Mouse (Mus musculus) kidney, embryonic 15.5 days (tissue): ENCODE data around the gene Txlnb. TPM values are rescaled to one million over a fixed set of nuclear protein-coding genes. Genes with fewer than 3 reads are reported as not detected.

Source experiments
- ATAC-seq: fragments of 200-750 bp; cut with Nextera tagmentation; replicated peaks from 2 replicates; pipeline ENCODE4 v1.8.0; 2017; ENCODE audit warnings: moderate TSS enrichment; ENCODE audit not compliant: low FRiP score
- H3K27ac ChIP-seq: fragments of 300-500 bp; sonication (generic); 2 replicates; pipeline ENCODE4 v1.5.1; 2015; ENCODE audit warnings: mild to moderate bottlenecking, inconsistent platforms
- H3K27me3 ChIP-seq: fragments of 300-500 bp; sonication (generic); 2 replicates; pipeline ENCODE4 v1.6.1; 2015; ENCODE audit warnings: inconsistent platforms
- H3K36me3 ChIP-seq: fragments of 300-500 bp; sonication (generic); 2 replicates; pipeline ENCODE4 v1.6.1; 2015; ENCODE audit warnings: inconsistent platforms
- H3K4me1 ChIP-seq: fragments of 300-500 bp; sonication (generic); 2 replicates; pipeline ENCODE4 v1.6.1; 2015; ENCODE audit warnings: inconsistent platforms
- H3K4me2 ChIP-seq: fragments of 300-500 bp; sonication (generic); 2 replicates; pipeline ENCODE4 v1.6.1; 2015; ENCODE audit warnings: moderate library complexity, mild to moderate bottlenecking, inconsistent platforms
- H3K4me3 ChIP-seq: fragments of 300-500 bp; sonication (generic); replicated peaks from 2 replicates; pipeline ENCODE4 v1.5.1; 2015; ENCODE audit warnings: mild to moderate bottlenecking, inconsistent platforms
- H3K9ac ChIP-seq: fragments of 300-500 bp; sonication (generic); 2 replicates; pipeline ENCODE4 v1.6.1; 2015; ENCODE audit warnings: mild to moderate bottlenecking, inconsistent platforms
- H3K9me3 ChIP-seq: fragments of 300-500 bp; sonication (generic); replicated peaks from 2 replicates; pipeline ENCODE4 v1.6.1; 2016; ENCODE audit warnings: inconsistent platforms
- WGBS: fragments of 180-500 bp; shearing (Covaris S2); methylation state at CpG from one replicate; pipeline ENCODE4 v1.1.7; 2015; ENCODE audit warnings: mixed read lengths; 5-methylcytosine and 5-hydroxymethylcytosine counted together
- polyA plus RNA-seq: library from polyadenylated mRNA; unstranded; fragments of >200 nt; fragmentation: Nextera tagmentation; extraction: Ambion mirVana; gene quantifications from 2 replicates; pipeline ENCODE4 v1.2.1, GENCODE M21; 2015

The Txlnb gene
- polyA plus RNA-seq, 1 experiment from 2014 or later: 1.3 TPM

- H3K4me3 ChIP-seq: no peak overlapping the region
- no peak overlapping the region for H3K4me2 ChIP-seq
- no peaks in the 10 kb centered on the region for H3K36me3 ChIP-seq
- no peak overlapping the region for H3K27ac ChIP-seq
- H3K9ac ChIP-seq: no peak overlapping the region
- H3K4me1 ChIP-seq: no peaks in the 10 kb centered on the region
- 61% methylated on average over 3 of the region's 3 CpGs for WGBS
- no peaks in the 10 kb centered on the region for H3K27me3 ChIP-seq
- no peak for ATAC-seq
- no peaks in the 10 kb centered on the region for H3K9me3 ChIP-seq
Observed at GRCm38 (mm10) chr10:17831041-17831440, 35.0 kb downstream of the Txlnb start.

DNA sequence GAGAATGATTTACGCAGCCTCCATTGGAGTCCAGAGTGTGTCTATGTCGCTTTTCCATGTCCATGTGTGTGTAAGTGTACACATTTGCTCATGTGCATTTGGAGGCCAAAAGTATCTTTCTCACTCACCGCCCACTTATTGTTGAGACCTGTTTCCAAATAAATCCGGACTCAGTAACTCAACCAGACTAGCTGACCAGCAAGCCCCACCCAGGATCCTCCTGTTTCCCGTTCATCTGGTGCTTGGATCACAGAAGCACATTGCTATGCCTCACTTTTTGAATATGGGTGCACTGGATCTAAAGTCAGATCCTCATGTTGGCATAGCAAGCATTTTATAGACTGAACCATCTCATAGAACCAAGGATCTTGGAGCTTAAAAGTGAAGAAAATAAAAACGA is 39.0 kb downstream of the Txlnb start:
- no peak overlapping the region for H3K4me2 ChIP-seq
- no peaks in the 10 kb centered on the region for H3K36me3 ChIP-seq
- 83% methylated on average over 6 of the region's 6 CpGs for WGBS
- no peak overlapping the region for H3K27ac ChIP-seq
- ATAC-seq: no peak
- H3K4me3 ChIP-seq: no peak overlapping the region
- no peaks in the 10 kb centered on the region for H3K9me3 ChIP-seq
- H3K4me1 ChIP-seq: no peaks in the 10 kb centered on the region
- no peak overlapping the region for H3K9ac ChIP-seq
- no peaks in the 10 kb centered on the region for H3K27me3 ChIP-seq

- H3K27ac ChIP-seq: no peak overlapping the region
- H3K4me1 ChIP-seq: no peaks in the 10 kb centered on the region
- H3K36me3 ChIP-seq: no peaks in the 10 kb centered on the region
- H3K9me3 ChIP-seq: no peaks in the 10 kb centered on the region
- H3K4me3 ChIP-seq: no peak overlapping the region
- 88% methylated on average over 1 of the region's 1 CpGs for WGBS
- ATAC-seq: no peak
- H3K27me3 ChIP-seq: no peaks in the 10 kb centered on the region
- H3K4me2 ChIP-seq: no peak overlapping the region
- no peak overlapping the region for H3K9ac ChIP-seq
Observed at GRCm38 (mm10) chr10:17836275-17836674, 40.2 kb downstream of the Txlnb start.

DNA sequence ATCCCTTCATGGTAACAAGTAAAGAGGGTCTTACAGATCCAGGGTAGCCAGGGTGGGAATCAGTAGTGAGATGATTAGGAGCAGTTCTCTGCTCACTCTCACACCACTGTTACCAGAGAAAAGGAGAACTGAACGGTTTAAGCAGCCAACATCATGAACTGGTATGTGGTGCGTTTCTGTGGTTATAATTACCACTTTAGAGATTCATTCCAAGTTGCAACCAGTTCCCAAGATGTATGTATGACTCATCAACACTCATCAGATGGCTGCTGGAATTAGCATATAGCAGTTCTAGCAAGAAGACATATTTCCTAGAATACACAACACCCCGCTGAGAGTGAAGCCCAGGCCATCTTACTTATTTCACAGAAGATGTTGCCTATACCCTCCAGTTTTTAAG is 46.0 kb downstream of the Txlnb start:
- no peaks in the 10 kb centered on the region for H3K27me3 ChIP-seq
- H3K9me3 ChIP-seq: no peaks in the 10 kb centered on the region
- H3K9ac ChIP-seq: no peak overlapping the region
- H3K4me1 ChIP-seq: no peaks in the 10 kb centered on the region
- no peaks in the 10 kb centered on the region for H3K36me3 ChIP-seq
- no peak overlapping the region for H3K4me3 ChIP-seq
- ATAC-seq: no peak
- no peak overlapping the region for H3K4me2 ChIP-seq
- 89% methylated on average over 3 of the region's 3 CpGs for WGBS
- H3K27ac ChIP-seq: no peak overlapping the region

DNA sequence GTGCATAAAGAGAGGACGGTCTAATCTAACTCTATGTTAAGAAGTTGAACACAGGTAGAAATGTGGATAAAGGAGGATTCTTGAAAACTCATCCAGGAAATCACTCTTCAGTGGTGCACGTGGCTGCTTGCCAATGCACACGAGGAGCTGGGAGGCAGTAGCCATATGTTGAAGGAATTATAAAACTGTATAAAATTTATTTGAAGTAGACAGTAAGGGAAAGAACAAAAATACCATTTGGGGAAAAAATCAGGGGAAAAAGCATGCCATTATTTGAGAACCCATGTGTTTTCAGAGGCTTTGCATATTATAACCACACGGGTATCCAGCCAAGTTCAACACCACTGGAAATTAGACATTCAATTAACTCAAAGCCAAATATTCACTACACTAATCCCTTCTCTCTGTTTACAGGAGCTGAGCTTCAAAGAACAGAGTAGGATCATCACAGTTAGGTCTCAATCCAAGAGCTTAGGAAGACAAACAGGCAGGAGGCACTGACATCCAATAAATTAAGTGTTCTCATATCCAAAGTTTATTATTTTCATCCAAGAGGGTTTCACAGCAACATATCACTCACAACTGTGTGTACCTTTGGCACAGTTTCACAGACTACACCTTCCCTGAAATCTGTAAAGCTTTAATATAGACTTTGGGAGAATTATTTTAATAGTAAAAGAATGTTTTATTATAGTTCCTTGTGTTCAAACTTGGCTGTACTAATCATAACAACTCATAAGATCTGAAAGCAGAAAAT is 48.9 kb downstream of the Txlnb start:
- no peaks in the 10 kb centered on the region for H3K4me1 ChIP-seq
- H3K27ac ChIP-seq: no peak overlapping the region
- no peak for ATAC-seq
- H3K9ac ChIP-seq: no peak overlapping the region
- H3K9me3 ChIP-seq: no peaks in the 10 kb centered on the region
- WGBS: 57% methylated on average over 4 of the region's 4 CpGs
- H3K4me3 ChIP-seq: no peak overlapping the region
- H3K4me2 ChIP-seq: no peak overlapping the region
- H3K27me3 ChIP-seq: no peaks in the 10 kb centered on the region
- no peaks in the 10 kb centered on the region for H3K36me3 ChIP-seq

GRCm38 (mm10) chr10:17857647-17858261 is 61.7 kb downstream of the Txlnb start:
- 88% methylated on average over 9 of the region's 9 CpGs for WGBS
- H3K36me3 ChIP-seq: no peaks in the 10 kb centered on the region
- no peaks in the 10 kb centered on the region for H3K4me1 ChIP-seq
- no peak overlapping the region for H3K4me2 ChIP-seq
- no peak overlapping the region for H3K9ac ChIP-seq
- H3K4me3 ChIP-seq: no peak overlapping the region
- ATAC-seq: no peak
- no peak overlapping the region for H3K27ac ChIP-seq
- no peaks in the 10 kb centered on the region for H3K9me3 ChIP-seq
- no peaks in the 10 kb centered on the region for H3K27me3 ChIP-seq

GRCm38 (mm10) chr10:17860701-17861480 is 64.9 kb downstream of the Txlnb start:
- Histone ChIP-seq H3K36me3 (no peaks in the 10 kb centered on the region), H3K9ac (no peak overlapping the region), H3K9me3 (no peaks in the 10 kb centered on the region), H3K27me3 (no peaks in the 10 kb centered on the region), H3K4me2 (no peak overlapping the region), H3K4me1 (no peaks in the 10 kb centered on the region), H3K27ac (no peak overlapping the region), H3K4me3 (no peak overlapping the region)
- ATAC-seq: no peak
- WGBS: 65% methylated on average over 6 of the region's 6 CpGs

DNA sequence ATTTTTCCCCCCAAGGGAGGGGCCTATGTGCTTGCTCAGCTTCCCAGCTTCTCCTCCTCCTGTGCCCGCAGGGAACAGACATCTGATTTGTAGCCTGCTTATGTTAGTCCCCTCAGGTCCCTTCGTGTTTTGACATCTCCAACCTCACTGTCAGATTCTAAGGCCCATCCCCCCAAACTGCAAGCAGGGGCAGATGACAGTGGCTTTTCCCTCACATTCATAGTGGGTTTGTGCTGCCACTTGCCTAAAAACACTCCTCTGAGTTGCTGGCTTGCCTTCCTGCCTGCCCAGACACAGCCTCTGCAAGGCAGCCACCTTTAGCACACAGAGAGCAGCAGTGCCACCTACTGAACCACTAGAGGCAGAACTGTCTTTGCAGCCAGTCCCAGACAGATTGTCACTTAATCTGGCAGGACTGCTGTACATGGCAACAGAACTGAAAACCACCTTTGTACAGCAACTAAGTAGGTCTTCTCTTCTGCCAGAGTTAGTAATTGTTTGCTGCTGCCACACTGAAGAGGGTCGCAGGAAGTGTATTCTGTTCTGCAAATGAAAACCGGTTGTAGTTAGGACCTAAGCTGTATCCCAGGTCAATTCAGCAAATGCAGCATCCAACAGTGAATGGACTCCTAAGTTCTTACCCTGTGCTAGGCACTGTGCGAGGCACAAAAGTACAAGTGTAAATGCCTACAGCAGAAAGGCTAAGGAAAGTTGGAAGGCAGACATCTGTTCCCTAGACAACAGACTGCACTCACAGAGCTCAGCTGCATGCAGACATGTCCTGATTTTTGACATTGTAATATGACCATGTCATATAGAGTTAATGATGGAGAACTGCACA is 74.0 kb downstream of the Txlnb start:
- Histone ChIP-seq H3K9ac (no peak overlapping the region), H3K4me2 (no peak overlapping the region), H3K27me3 (no peaks in the 10 kb centered on the region), H3K27ac (no peak overlapping the region), H3K4me1 (0 out of 2 replicates have a peak, but pooled peaks cover 3% of the 10 kb centered on the region), H3K36me3 (no peaks in the 10 kb centered on the region), H3K4me3 (no peak overlapping the region), H3K9me3 (no peaks in the 10 kb centered on the region)
- ATAC-seq: peak; percentile 91
- 31% methylated on average over 5 of the region's 5 CpGs for WGBS

- H3K4me1 ChIP-seq: no peaks in the 10 kb centered on the region
- ATAC-seq: 0 out of 2 replicates have a peak, but pooled peaks have one; percentile 40
- WGBS: 45% methylated on average over 8 of the region's 8 CpGs
- H3K27ac ChIP-seq: no peak overlapping the region
- H3K9ac ChIP-seq: no peak overlapping the region
- H3K9me3 ChIP-seq: no peaks in the 10 kb centered on the region
- H3K27me3 ChIP-seq: no peaks in the 10 kb centered on the region
- H3K36me3 ChIP-seq: no peaks in the 10 kb centered on the region
- H3K4me3 ChIP-seq: no peak overlapping the region
- H3K4me2 ChIP-seq: no peak overlapping the region
Observed at GRCm38 (mm10) chr10:17878002-17878919, 82.2 kb downstream of the Txlnb start.

GRCm38 (mm10) chr10:17880038-17880437 is 84.0 kb downstream of the Txlnb start:
- H3K4me2 ChIP-seq: no peak overlapping the region
- ATAC-seq: no peak
- no peak overlapping the region for H3K27ac ChIP-seq
- H3K27me3 ChIP-seq: no peaks in the 10 kb centered on the region
- no peaks in the 10 kb centered on the region for H3K36me3 ChIP-seq
- 86% methylated on average over 3 of the region's 3 CpGs for WGBS
- no peaks in the 10 kb centered on the region for H3K4me1 ChIP-seq
- no peak overlapping the region for H3K9ac ChIP-seq
- H3K4me3 ChIP-seq: no peak overlapping the region
- no peaks in the 10 kb centered on the region for H3K9me3 ChIP-seq

GRCm38 (mm10) chr10:17880724-17881123 is 84.7 kb downstream of the Txlnb start:
- no peak overlapping the region for H3K27ac ChIP-seq
- 51% methylated on average over 2 of the region's 2 CpGs for WGBS
- no peaks in the 10 kb centered on the region for H3K4me1 ChIP-seq
- H3K4me3 ChIP-seq: no peak overlapping the region
- H3K36me3 ChIP-seq: no peaks in the 10 kb centered on the region
- no peaks in the 10 kb centered on the region for H3K27me3 ChIP-seq
- no peaks in the 10 kb centered on the region for H3K9me3 ChIP-seq
- H3K9ac ChIP-seq: no peak overlapping the region
- no peak overlapping the region for H3K4me2 ChIP-seq
- peak; percentile 75 for ATAC-seq
